Mouse (Mus musculus) CH12.LX (cell line): ENCODE data around the gene Gm4131. TPM values are rescaled to one million over a fixed set of nuclear protein-coding genes. Genes with fewer than 3 reads are reported as not detected.

Experiments
- DNase-seq: peaks from one replicate; pipeline ENCODE4 v3.0.0-alpha.2; 2013; ENCODE audit errors: extremely low read depth
- H3K27ac ChIP-seq: 2 replicates; pipeline ENCODE4 v1.5.1; 2012; ENCODE audit warnings: low read depth, mild to moderate bottlenecking, control low read depth, moderate library complexity; ENCODE audit not compliant: insufficient read depth
- H3K27me3 ChIP-seq: replicated peaks from 2 replicates; pipeline ENCODE3; 2012; ENCODE audit warnings: inconsistent platforms
- H3K36me3 ChIP-seq, 2 experiments: replicated peaks in 1 of 2; 2 replicates each; pipeline versions ENCODE3 to v1.6.1; 2012; ENCODE audit warnings: inconsistent platforms in 1 of 2, low read length in 1 of 2, mild to moderate bottlenecking in 1 of 2, mixed read lengths in 1 of 2, moderate library complexity in 1 of 2; ENCODE audit not compliant: control insufficient read depth in 1 of 2, insufficient read depth in 1 of 2
- H3K4me1 ChIP-seq, 2 experiments: 2 replicates each; pipeline ENCODE4 v1.6.1; 2012; ENCODE audit warnings: inconsistent platforms in 1 of 2, moderate library complexity in 1 of 2; ENCODE audit not compliant: insufficient read depth in 2 of 2, control insufficient read depth in 1 of 2
- H3K4me2 ChIP-seq: 2 replicates; pipeline ENCODE4 v1.6.1; 2012; ENCODE audit warnings: low read depth, mild to moderate bottlenecking, control low read depth; ENCODE audit not compliant: poor library complexity, insufficient read depth, severe bottlenecking
- H3K4me3 ChIP-seq, 3 experiments: fragments of 150-350 bp in 1 of 3; sonication (generic) in 1 of 3; replicated peaks in 1 of 3; 2 replicates each; pipeline versions ENCODE3 to v1.5.1; 2011 to 2012; ENCODE audit warnings: low read depth in 2 of 3, low read length in 2 of 3, mild to moderate bottlenecking in 2 of 3, moderate library complexity in 2 of 3, control low read depth in 1 of 3, improper control_type of control experiment in 1 of 3, inconsistent platforms in 1 of 3, mixed read lengths in 1 of 3; ENCODE audit not compliant: poor library complexity in 1 of 3
- H3K79me2 ChIP-seq: replicated peaks from 2 replicates; pipeline ENCODE4 v1.6.1; 2012; ENCODE audit warnings: mild to moderate bottlenecking, moderate library complexity; ENCODE audit not compliant: control insufficient read depth, poor library complexity, insufficient read depth, severe bottlenecking; ENCODE audit errors: extremely low read depth
- H3K9ac ChIP-seq: 2 replicates; pipeline ENCODE4 v1.6.1; 2012; ENCODE audit warnings: low read depth, mild to moderate bottlenecking, control low read depth, moderate library complexity; ENCODE audit not compliant: insufficient read depth
- H3K9me3 ChIP-seq: replicated peaks from 2 replicates; pipeline ENCODE3; 2012; ENCODE audit warnings: low read length, inconsistent platforms, mixed read lengths
- BHLHE40 ChIP-seq: IDR thresholded peaks from 2 replicates; pipeline ENCODE4 v1.6.1; 2011; ENCODE audit warnings: mild to moderate bottlenecking, low read depth, low read length, improper control_type of control experiment
- CHD2 ChIP-seq: IDR thresholded peaks from 2 replicates; pipeline ENCODE4 v1.6.1; 2011; ENCODE audit warnings: low read length, improper control_type of control experiment
- E2F4 ChIP-seq: IDR thresholded peaks from 2 replicates; pipeline ENCODE4 v1.6.1; 2011; ENCODE audit warnings: low read depth, low read length, improper control_type of control experiment; ENCODE audit not compliant: insufficient replicate concordance
- ETS1 ChIP-seq: conservative IDR thresholded peaks from 2 replicates; pipeline ENCODE4 v1.6.1; 2012; ENCODE audit warnings: low read depth, mild to moderate bottlenecking, inconsistent platforms, low read length, improper control_type of control experiment, moderate library complexity
- GABPA ChIP-seq: IDR thresholded peaks from 2 replicates; pipeline ENCODE4 v1.6.1; 2012; ENCODE audit warnings: low read depth, low read length, improper control_type of control experiment, inconsistent platforms; ENCODE audit not compliant: insufficient replicate concordance
- JUN ChIP-seq: IDR thresholded peaks from 2 replicates; pipeline ENCODE4 v1.6.1; 2011; ENCODE audit warnings: low read depth, mild to moderate bottlenecking, low read length, improper control_type of control experiment, moderate library complexity; ENCODE audit not compliant: insufficient read depth
- JUND ChIP-seq: conservative IDR thresholded peaks from 2 replicates; pipeline ENCODE4 v1.6.1; 2011; ENCODE audit warnings: low read depth, low read length, improper control_type of control experiment
- KAT2A ChIP-seq: IDR thresholded peaks from 2 replicates; pipeline ENCODE4 v1.6.1; 2012; ENCODE audit warnings: low read length, improper control_type of control experiment, inconsistent platforms; ENCODE audit not compliant: insufficient replicate concordance
- MAFK ChIP-seq: IDR thresholded peaks from 2 replicates; pipeline ENCODE4 v1.6.1; 2011; ENCODE audit warnings: low read length, improper control_type of control experiment; ENCODE audit not compliant: insufficient replicate concordance
- MAZ ChIP-seq: IDR thresholded peaks from 2 replicates; pipeline ENCODE4 v1.6.1; 2012; ENCODE audit warnings: low read depth, mild to moderate bottlenecking, inconsistent platforms, low read length, improper control_type of control experiment, moderate library complexity
- MXI1 ChIP-seq: IDR thresholded peaks from 2 replicates; pipeline ENCODE4 v1.6.1; 2011; ENCODE audit warnings: mild to moderate bottlenecking, low read depth, low read length, improper control_type of control experiment
- NELFE ChIP-seq: IDR thresholded peaks from 2 replicates; pipeline ENCODE4 v1.6.1; 2011; ENCODE audit warnings: low read depth, low read length, improper control_type of control experiment
- NRF1 ChIP-seq: IDR thresholded peaks from 2 replicates; pipeline ENCODE4 v1.6.1; 2014; ENCODE audit warnings: low read depth, mild to moderate bottlenecking, inconsistent platforms, low read length, improper control_type of control experiment, moderate library complexity
- RAD21 ChIP-seq: IDR thresholded peaks from 2 replicates; pipeline ENCODE4 v1.6.1; 2011; ENCODE audit warnings: low read depth, mild to moderate bottlenecking, low read length, improper control_type of control experiment, moderate library complexity
- RCOR1 ChIP-seq: conservative IDR thresholded peaks from 2 replicates; pipeline ENCODE4 v1.6.1; 2012; ENCODE audit warnings: low read depth, mild to moderate bottlenecking, inconsistent platforms, low read length, improper control_type of control experiment
- SMC3 ChIP-seq: IDR thresholded peaks from 2 replicates; pipeline ENCODE4 v1.6.1; 2011; ENCODE audit warnings: low read depth, low read length, improper control_type of control experiment
- TBP ChIP-seq: conservative IDR thresholded peaks from 2 replicates; pipeline ENCODE4 v1.6.1; 2011; ENCODE audit warnings: low read depth, low read length, improper control_type of control experiment
- UBTF ChIP-seq: IDR thresholded peaks from 2 replicates; pipeline ENCODE4 v1.6.1; 2012; ENCODE audit warnings: low read depth, mild to moderate bottlenecking, inconsistent platforms, low read length, improper control_type of control experiment, moderate library complexity
- ZC3H11A ChIP-seq: IDR thresholded peaks from 2 replicates; pipeline ENCODE4 v1.6.1; 2012; ENCODE audit warnings: low read depth, mild to moderate bottlenecking, inconsistent platforms, low read length, improper control_type of control experiment
- ZMIZ1 ChIP-seq: IDR thresholded peaks from 2 replicates; pipeline ENCODE4 v1.6.1; 2012; ENCODE audit warnings: low read depth, mild to moderate bottlenecking, inconsistent platforms, low read length, improper control_type of control experiment
- ZNF384 ChIP-seq: IDR thresholded peaks from 2 replicates; pipeline ENCODE4 v1.6.1; 2012; ENCODE audit warnings: low read depth, low read length, improper control_type of control experiment, inconsistent platforms
- dilution Hi-C: fragments of 300-500 bp; cut with MboI; formaldehyde crosslinking; loops from 2 replicates; pipeline ENCODE4 v1.14.3; 2020; ENCODE audit warnings: low sequenced_read_pairs; ENCODE audit not compliant: extremely low pct_unique_long_range_greater_than_20kb, extremely low pct_ligation_motif_present
- in situ Hi-C: fragments of 300-500 bp; cut with MboI; formaldehyde crosslinking; loops from 3 replicates; pipeline ENCODE4 v1.14.3; 2019; ENCODE audit warnings: low sequenced_read_pairs, low pct_ligation_motif_present, low pct_unique_long_range_greater_than_20kb, mixed read lengths
- polyA plus RNA-seq: library from polyadenylated mRNA; unstranded; fragments of >175 nt; gene quantifications from 2 replicates; pipeline ENCODE4 v1.2.1, GENCODE M21; 2012; ENCODE audit warnings: low read depth; ENCODE audit not compliant: insufficient read length
- total RNA-seq, 2 experiments: library from RNA; depleted of rRNA; stranded (reverse); fragments of 300-350 nt in 1 of 2; fragments of >200 nt in 1 of 2; gene quantifications; 2 replicates each; pipeline ENCODE4 v1.2.3; 2012 to 2014

The Gm4131 gene
- total and polyA plus RNA-seq, 3 experiments: not detected

DNA sequence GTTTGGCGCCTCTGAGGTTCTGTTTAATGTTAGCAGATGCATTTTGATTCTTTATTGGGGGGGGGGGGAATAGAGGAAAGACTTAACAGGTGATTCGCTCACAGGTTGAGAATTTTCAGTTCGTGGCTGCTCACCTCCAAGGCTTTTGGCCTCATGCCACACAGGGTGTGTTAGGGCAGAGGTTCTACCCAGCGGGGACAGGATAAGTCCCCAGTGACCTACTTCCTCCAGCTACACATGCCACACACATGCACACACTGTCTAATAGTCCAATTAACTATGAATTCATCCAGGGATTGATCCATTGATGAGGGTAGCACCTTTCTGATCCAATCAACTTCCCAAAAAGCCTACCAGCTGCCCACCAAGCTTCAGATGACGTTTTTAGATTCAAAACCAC lies 12.9 kb downstream of the Gm4131 start:
- no peak for DNase-seq
- Histone ChIP-seq H3K36me3 (no peaks in the 10 kb centered on the region), H3K4me1 (no peaks in the 10 kb centered on the region), H3K9ac (no peak overlapping the region), H3K27me3 (no peaks in the 10 kb centered on the region), H3K4me2 (no peak overlapping the region), H3K27ac (no peak overlapping the region), H3K4me3 (no peak overlapping the region), H3K9me3 (no peaks in the 10 kb centered on the region), H3K79me2 (no peaks in the 10 kb centered on the region)
- dilution Hi-C loops (no loop called here), in situ Hi-C loops (no loop called here)
- TF ChIP-seq RAD21 (no peak), ZC3H11A (no peak), CHD2 (no peak), RCOR1 (no peak), ZNF384 (no peak)

GRCm38 (mm10) chr14:62552771-62553170 lies 13.9 kb downstream of the Gm4131 start:
- Histone ChIP-seq H3K36me3 (no peaks in the 10 kb centered on the region), H3K9me3 (no peaks in the 10 kb centered on the region), H3K9ac (no peak overlapping the region), H3K27ac (no peak overlapping the region), H3K79me2 (no peaks in the 10 kb centered on the region), H3K4me2 (no peak overlapping the region), H3K4me1 (no peaks in the 10 kb centered on the region), H3K4me3 (no peak overlapping the region), H3K27me3 (no peaks in the 10 kb centered on the region)
- DNase-seq: no peak
- in situ Hi-C loops (no loop called here), dilution Hi-C loops (no loop called here)
- TF ChIP-seq NELFE (no peak), JUN (no peak), ZC3H11A (no peak), ETS1 (no peak), TBP (no peak), KAT2A (no peak)

DNA sequence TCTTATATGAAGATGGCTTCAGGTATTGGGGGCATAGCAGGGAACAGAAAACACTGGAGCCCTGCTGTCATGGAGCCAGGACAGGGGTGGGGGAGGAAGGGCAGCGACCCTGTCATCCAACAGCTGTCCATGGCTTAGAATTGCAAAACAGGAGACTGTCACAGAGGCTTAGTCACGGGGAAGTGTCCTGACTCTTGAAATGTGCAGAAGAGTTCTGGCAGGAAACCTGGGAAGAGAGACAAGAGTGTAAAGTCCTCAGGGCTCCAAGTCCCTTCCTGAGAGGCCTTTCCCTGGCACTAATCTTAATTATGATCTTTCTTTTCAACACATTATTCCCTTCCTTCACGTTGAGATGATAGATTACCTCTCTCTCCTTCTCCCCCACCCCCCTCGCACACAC lies 16.6 kb downstream of the Gm4131 start:
- Histone ChIP-seq H3K9me3 (no peaks in the 10 kb centered on the region), H3K9ac (no peak overlapping the region), H3K4me3 (no peak overlapping the region), H3K27ac (no peak overlapping the region), H3K36me3 (no peaks in the 10 kb centered on the region), H3K79me2 (no peaks in the 10 kb centered on the region), H3K27me3 (no peaks in the 10 kb centered on the region), H3K4me2 (no peak overlapping the region), H3K4me1 (no peaks in the 10 kb centered on the region)
- no peak for DNase-seq
- TF ChIP-seq NELFE: no peak
- no peak for TF ChIP-seq TBP
- TF ChIP-seq ZC3H11A: no peak
- no peak for TF ChIP-seq JUND
- TF ChIP-seq SMC3: no peak
- no peak for TF ChIP-seq ZMIZ1
- TF ChIP-seq MAFK: no peak
- TF ChIP-seq MAZ: no peak
- no peak for TF ChIP-seq UBTF
- no peak for TF ChIP-seq BHLHE40
- no peak for TF ChIP-seq GABPA
- TF ChIP-seq RCOR1: no peak
- TF ChIP-seq MXI1: no peak
- TF ChIP-seq E2F4: no peak
- TF ChIP-seq NRF1: no peak
- dilution Hi-C loops (no loop called here), in situ Hi-C loops (no loop called here)
